Mouse (Mus musculus): ENCODE data around the gene Mtmr10.

GRCm38 (mm10) chr7:64365863-64366262, 78.4 kb downstream of the Mtmr10 start:
- TF ChIP-seq POLR2A (IDR thresholded peaks at IDR 0.05; ENCODE audit: insufficient read depth, low read length), result no peak
- no peak for TF ChIP-seq CTCF (IDR thresholded peaks at IDR 0.05; ENCODE audit: low read depth, low read length)
- no peak for TF ChIP-seq EP300 (IDR thresholded peaks at IDR 0.05; ENCODE audit: insufficient read depth, low read depth, low read length)
